Comparison of ENCODE assay signal across 8 mouse cellular contexts in the genomic region with DNA sequence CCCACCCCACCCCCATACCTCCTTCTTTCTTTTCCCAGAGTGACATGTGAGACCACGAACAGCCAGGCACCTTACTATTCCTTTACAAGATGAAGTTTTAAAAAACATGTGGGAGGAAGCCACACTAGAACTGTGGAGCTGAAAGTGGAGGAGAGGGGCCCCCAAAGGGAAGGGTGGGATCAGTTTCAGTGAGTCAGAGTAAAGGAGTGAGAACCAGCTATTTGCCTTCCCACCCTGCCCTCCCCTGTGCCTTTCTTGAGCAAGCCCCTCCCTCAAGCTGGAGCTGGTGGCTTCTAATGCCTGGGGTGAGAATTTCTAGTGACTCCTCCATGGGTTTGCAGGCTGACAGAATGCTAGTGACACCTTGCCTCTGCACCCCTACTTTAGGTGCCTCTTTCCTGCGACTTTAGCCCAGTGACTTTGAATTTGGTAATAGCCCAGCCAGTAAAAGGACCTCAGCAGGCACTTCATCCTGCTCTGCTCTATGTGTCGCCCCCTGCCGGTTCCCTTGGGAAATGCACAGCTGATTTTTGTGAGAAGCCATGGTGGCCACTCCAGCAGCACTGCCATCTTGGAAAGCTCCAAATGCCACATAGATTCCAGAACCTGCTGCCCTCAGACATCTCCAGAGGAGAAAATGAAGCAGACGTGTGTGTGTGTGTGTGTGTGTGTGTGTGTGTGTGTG.
DNase-seq lines count a peak whose midpoint lies in the region; ATAC-seq lines count a peak whose summit lies in the region.

No protein-coding gene starts in this region.

- no peaks in the 10 kb centered on the region for H3K9me3 ChIP-seq in hindbrain, embryonic 10.5 days
- no peaks in the 10 kb centered on the region for H3K9me3 ChIP-seq in hindbrain, embryonic 16.5 days (ENCODE audit: control insufficient read depth, low read length)

- WGBS in hindbrain, embryonic 10.5 days, result 37% methylated on average over 5 of the region's 5 CpGs
- 41% methylated on average over 5 of the region's 5 CpGs for WGBS in hindbrain, embryonic 16.5 days

- no peak overlapping the region for H3K9ac ChIP-seq in hindbrain, embryonic 16.5 days (ENCODE audit: low read depth, low read length)

- no peak overlapping the region for H3K27ac ChIP-seq in hindbrain, embryonic 10.5 days
- H3K27ac ChIP-seq in hindbrain, embryonic 16.5 days (ENCODE audit: low read depth, low read length), result no peak overlapping the region

- peak; percentile 52 for DNase-seq in hindbrain, embryonic 10.5 days (ENCODE audit: low spot score)
- peak; percentile 78 to 80 for DNase-seq in B cell, adult 2 months
- peak; percentile 16 for DNase-seq in T-cell, adult 2 months (ENCODE audit: low spot score)
- peak; percentile 57 for DNase-seq in induced T-regulatory cell, adult 2 months (ENCODE audit: low read depth)
- DNase-seq in urinary bladder, postnatal 14 days (ENCODE audit: low spot score), result no peak
- no peak for DNase-seq in MN1 (ENCODE audit: low spot score)

- ATAC-seq in hindbrain, embryonic 16.5 days, result no peak
- ATAC-seq in neutrophil, adult 5-6 weeks (ENCODE audit: extremely low read depth, insufficient number of reproducible peaks, low FRiP score, poor library complexity, severe bottlenecking), result peak; percentile 72

- no peaks in the 10 kb centered on the region for H3K36me3 ChIP-seq in hindbrain, embryonic 10.5 days
- no peaks in the 10 kb centered on the region for H3K36me3 ChIP-seq in hindbrain, embryonic 16.5 days (ENCODE audit: control insufficient read depth, insufficient read depth, low read length)

- peaks cover 11% of the 10 kb centered on the region; the same call in 1 of the 2 replicates for H3K4me1 ChIP-seq in hindbrain, embryonic 10.5 days (replicated peaks)
- no peaks in the 10 kb centered on the region for H3K4me1 ChIP-seq in hindbrain, embryonic 16.5 days (ENCODE audit: control insufficient read depth, insufficient read depth, low read depth, low read length)

- no peak overlapping the region for H3K4me2 ChIP-seq in hindbrain, embryonic 16.5 days (ENCODE audit: low read length)

- H3K27me3 ChIP-seq in hindbrain, embryonic 10.5 days (ENCODE audit: insufficient read depth, poor library complexity, severe bottlenecking), result no peaks in the 10 kb centered on the region
- H3K27me3 ChIP-seq in hindbrain, embryonic 16.5 days (replicated peaks; ENCODE audit: control insufficient read depth, insufficient read depth, low read length), result no peaks in the 10 kb centered on the region

- no peak overlapping the region for H3K4me3 ChIP-seq in hindbrain, embryonic 10.5 days
- no peak overlapping the region for H3K4me3 ChIP-seq in hindbrain, embryonic 16.5 days (ENCODE audit: low read length)

Comparison
In these comparisons a context has a peak if more than half of its experiments do, and no peak if none do; other contexts are left out.
1. DNase-seq: peak in hindbrain, embryonic 10.5 days (single experiment), B cell, adult 2 months (2 of 2), T-cell, adult 2 months (single experiment) and induced T-regulatory cell, adult 2 months (single experiment); none in urinary bladder, postnatal 14 days (single experiment) and MN1 (single experiment).